10 mouse cellular contexts compared by ENCODE assay signal in genomic region chr15:102515791-102516190, GRCm38 (mm10). TPM values are rescaled to one million over a fixed set of nuclear protein-coding genes. Genes with fewer than 3 reads are reported as not detected.
DNase-seq lines count a peak whose midpoint lies in the region; ATAC-seq and TF ChIP-seq lines count a peak whose summit lies in the region.
"Had no signal": no experiment of that assay in that cellular context is flagged by ENCODE, and none has a peak within 500 bp of the region (broad histone marks: within the 10 kb centered on the region; RNA-seq: fewer than 3 reads in every experiment).

No protein-coding gene starts in this region.

- peaks cover 8% of the 10 kb centered on the region for H3K36me3 ChIP-seq in heart, embryonic 14.5 days (ENCODE audit: control insufficient read depth, insufficient read depth, low read length)
- peaks cover 7% of the 10 kb centered on the region; the same call in 1 of the 2 replicates for H3K36me3 ChIP-seq in embryonic facial prominence, embryonic 12.5 days
- H3K36me3 ChIP-seq in hindbrain, postnatal 0 days (ENCODE audit: insufficient read depth, low read length) = no peaks in the 10 kb centered on the region
- H3K36me3 ChIP-seq in midbrain, postnatal 0 days (ENCODE audit: insufficient read depth, low read length) = no peaks in the 10 kb centered on the region

- TF ChIP-seq CTCF in hindbrain, postnatal 0 days (IDR thresholded peaks at IDR 0.05; ENCODE audit: low read depth) = no peak
- TF ChIP-seq CTCF in midbrain, postnatal 0 days (IDR thresholded peaks at IDR 0.05) = no peak

- H3K27ac ChIP-seq in heart, embryonic 14.5 days (replicated peaks in 1 of 2; ENCODE audit: control insufficient read depth in 1 of 2, insufficient read depth in 1 of 2, low read depth in 2 of 2, low read length in 2 of 2) = no peak overlapping the region
- H3K27ac ChIP-seq in embryonic facial prominence, embryonic 12.5 days = peak overlapping the region; percentile 78
- H3K27ac ChIP-seq in hindbrain, postnatal 0 days = peak overlapping the region; percentile 99
- peak overlapping the region; percentile 99 for H3K27ac ChIP-seq in midbrain, postnatal 0 days (ENCODE audit: low read depth, low read length)

- no peak for DNase-seq in heart, postnatal 25 days (ENCODE audit: low spot score)
- no peak for DNase-seq in hindbrain, postnatal 0 days (ENCODE audit: low spot score)
- no peak for DNase-seq in midbrain, postnatal 0 days (ENCODE audit: low spot score)
- no peak for DNase-seq in adrenal gland, postnatal 4 days (ENCODE audit: low spot score in 2 of 2)
- DNase-seq in thymus, postnatal 25 days = no peak
- DNase-seq in left cerebral cortex, adult 9 months (ENCODE audit: low spot score in 2 of 2) = no peak
- DNase-seq: thymus, adult 2 months had no signal

- H3K27me3 ChIP-seq in heart, embryonic 14.5 days (ENCODE audit: control insufficient read depth, insufficient read depth, low read length) = no peaks in the 10 kb centered on the region
- no peaks in the 10 kb centered on the region for H3K27me3 ChIP-seq in embryonic facial prominence, embryonic 12.5 days
- no peaks in the 10 kb centered on the region for H3K27me3 ChIP-seq in hindbrain, postnatal 0 days (ENCODE audit: insufficient read depth, low read length)
- no peaks in the 10 kb centered on the region for H3K27me3 ChIP-seq in midbrain, postnatal 0 days (ENCODE audit: insufficient read depth, low read length)
- H3K27me3 ChIP-seq: Patski had no signal

- ATAC-seq in heart, embryonic 14.5 days (ENCODE audit: insufficient number of reproducible peaks, insufficient read depth, low FRiP score, low read depth) = no peak
- no peak for ATAC-seq in embryonic facial prominence, embryonic 12.5 days (ENCODE audit: insufficient number of reproducible peaks, insufficient read depth, low FRiP score, low TSS enrichment)
- ATAC-seq in hindbrain, postnatal 0 days = no peak
- ATAC-seq in midbrain, postnatal 0 days (ENCODE audit: low FRiP score) = no peak
- ATAC-seq: Patski had no signal

- peak overlapping the region; percentile 80; the same call in 1 of the 2 replicates for H3K9ac ChIP-seq in heart, embryonic 14.5 days (ENCODE audit: low read length)
- H3K9ac ChIP-seq in embryonic facial prominence, embryonic 12.5 days = peak overlapping the region; percentile 72
- H3K9ac ChIP-seq in hindbrain, postnatal 0 days (replicated peaks; ENCODE audit: low read length) = peak overlapping the region; percentile 79
- peak overlapping the region; percentile 86 for H3K9ac ChIP-seq in midbrain, postnatal 0 days (replicated peaks; ENCODE audit: low read length, poor library complexity, severe bottlenecking)

- WGBS in heart, embryonic 14.5 days = 55% methylated on average over 4 of the region's 4 CpGs
- 43% methylated on average over 4 of the region's 4 CpGs for WGBS in embryonic facial prominence, embryonic 12.5 days
- 36% methylated on average over 4 of the region's 4 CpGs for WGBS in hindbrain, postnatal 0 days
- WGBS in midbrain, postnatal 0 days = 42% methylated on average over 4 of the region's 4 CpGs

- no peaks in the 10 kb centered on the region for H3K9me3 ChIP-seq in heart, embryonic 14.5 days (ENCODE audit: control insufficient read depth, low read length)
- H3K9me3 ChIP-seq in embryonic facial prominence, embryonic 12.5 days = no peaks in the 10 kb centered on the region
- no peaks in the 10 kb centered on the region for H3K9me3 ChIP-seq in hindbrain, postnatal 0 days (ENCODE audit: low read length)
- no peaks in the 10 kb centered on the region for H3K9me3 ChIP-seq in midbrain, postnatal 0 days (ENCODE audit: low read length)

- H3K4me3 ChIP-seq in heart, embryonic 14.5 days (ENCODE audit: control insufficient read depth in 1 of 2, insufficient read depth in 1 of 2, low read depth in 1 of 2, low read length in 2 of 2) = peak overlapping the region; percentile 50 to 57; a peak in 3 of 4 replicates
- H3K4me3 ChIP-seq in embryonic facial prominence, embryonic 12.5 days = peak overlapping the region; percentile 53
- H3K4me3 ChIP-seq in hindbrain, postnatal 0 days (ENCODE audit: low read length) = peak overlapping the region; percentile 76
- H3K4me3 ChIP-seq in midbrain, postnatal 0 days (ENCODE audit: low read depth, low read length) = peak overlapping the region; percentile 66

- intact Hi-C loops in heart, postnatal 25 days (cut with DNase I) = no loop called here

- peaks cover 16 to 40% of the 10 kb centered on the region in 2 experiments for H3K4me1 ChIP-seq in heart, embryonic 14.5 days (ENCODE audit: control insufficient read depth in 2 of 2, insufficient read depth in 2 of 2, low read length in 2 of 2)
- peaks cover 46% of the 10 kb centered on the region for H3K4me1 ChIP-seq in embryonic facial prominence, embryonic 12.5 days
- H3K4me1 ChIP-seq in hindbrain, postnatal 0 days (ENCODE audit: insufficient read depth, low read length) = peaks cover 33% of the 10 kb centered on the region
- H3K4me1 ChIP-seq in midbrain, postnatal 0 days (ENCODE audit: insufficient read depth, low read length) = peaks cover 28% of the 10 kb centered on the region

- H3K4me2 ChIP-seq in heart, embryonic 14.5 days (ENCODE audit: low read length) = peak overlapping the region; percentile 98
- H3K4me2 ChIP-seq in embryonic facial prominence, embryonic 12.5 days (replicated peaks) = peak overlapping the region; percentile 86
- H3K4me2 ChIP-seq in hindbrain, postnatal 0 days (ENCODE audit: low read depth, low read length) = peak overlapping the region; percentile 95
- H3K4me2 ChIP-seq in midbrain, postnatal 0 days (ENCODE audit: low read depth, low read length, poor library complexity, severe bottlenecking) = peak overlapping the region; percentile 80

RNA-seq across cellular contexts. Expression of gene Map3k12, which starts 1.1 kb away (rescaled TPM):
- 10.4 and 10.7 TPM in 2 replicates for polyA plus RNA-seq in heart, embryonic 14.5 days (2014; fragmentation: Nextera tagmentation; extraction: Ambion mirVana)
- 1 to 10 TPM; 3.2 to 4.5 TPM for total RNA-seq in heart, postnatal 25 days (2021)
- 27.9 and 33.8 TPM in 2 replicates for polyA plus RNA-seq in embryonic facial prominence, embryonic 12.5 days (2016; fragmentation: Nextera tagmentation; extraction: Ambion mirVana)
- 68.2 and 86.1 TPM in 2 replicates for total RNA-seq in hindbrain, postnatal 0 days (2014; rRNA removed)
- 41.2 and 42.0 TPM in 2 replicates for polyA plus RNA-seq in hindbrain, postnatal 0 days (2015; fragmentation: Nextera tagmentation; extraction: Ambion mirVana)
- 73.3 and 82.1 TPM in 2 replicates for total RNA-seq in midbrain, postnatal 0 days (2014; rRNA removed)
- 49.7 and 50.1 TPM in 2 replicates for polyA plus RNA-seq in midbrain, postnatal 0 days (2015; fragmentation: Nextera tagmentation; extraction: Ambion mirVana)
- 10 to 100 TPM; 13.2 to 13.4 TPM for total RNA-seq in adrenal gland, postnatal 4 days (2021)

RNA-seq across cellular contexts. Expression of gene Tarbp2, which starts 2.2 kb away (rescaled TPM):
- polyA plus RNA-seq in heart, embryonic 14.5 days (2014; fragmentation: Nextera tagmentation; extraction: Ambion mirVana) = 81.7 and 83.8 TPM in 2 replicates
- 10 to 100 TPM; 46.6 to 47.6 TPM for total RNA-seq in heart, postnatal 25 days (2021)
- 114 and 119 TPM in 2 replicates for polyA plus RNA-seq in embryonic facial prominence, embryonic 12.5 days (2016; fragmentation: Nextera tagmentation; extraction: Ambion mirVana)
- 69.9 and 91.1 TPM in 2 replicates for total RNA-seq in hindbrain, postnatal 0 days (2014; rRNA removed)
- polyA plus RNA-seq in hindbrain, postnatal 0 days (2015; fragmentation: Nextera tagmentation; extraction: Ambion mirVana) = 97.2 and 99.5 TPM in 2 replicates
- 78.4 and 96.9 TPM in 2 replicates for total RNA-seq in midbrain, postnatal 0 days (2014; rRNA removed)
- polyA plus RNA-seq in midbrain, postnatal 0 days (2015; fragmentation: Nextera tagmentation; extraction: Ambion mirVana) = 107 and 116 TPM in 2 replicates
- total RNA-seq in adrenal gland, postnatal 4 days (2021) = 10 to 100 TPM; 52.8 to 53.2 TPM

RNA-seq across cellular contexts. Expression of gene Npff, which starts 9.0 kb away (rescaled TPM):
- 1.4 and 2.1 TPM in 2 replicates for polyA plus RNA-seq in heart, embryonic 14.5 days (2014; fragmentation: Nextera tagmentation; extraction: Ambion mirVana)
- 1 to 10 TPM; 2.5 to 2.8 TPM for total RNA-seq in heart, postnatal 25 days (2021)
- 3.0 and 3.7 TPM in 2 replicates for polyA plus RNA-seq in embryonic facial prominence, embryonic 12.5 days (2016; fragmentation: Nextera tagmentation; extraction: Ambion mirVana)
- total RNA-seq in hindbrain, postnatal 0 days (2014; rRNA removed) = 4.6 and 13.9 TPM in 2 replicates
- polyA plus RNA-seq in hindbrain, postnatal 0 days (2015; fragmentation: Nextera tagmentation; extraction: Ambion mirVana) = 3.1 and 5.4 TPM in 2 replicates
- 2.6 and 2.7 TPM in 2 replicates for total RNA-seq in midbrain, postnatal 0 days (2014; rRNA removed)
- 0.99 and 1.3 TPM in 2 replicates for polyA plus RNA-seq in midbrain, postnatal 0 days (2015; fragmentation: Nextera tagmentation; extraction: Ambion mirVana)
- total RNA-seq in adrenal gland, postnatal 4 days (2021) = 1 to 10 TPM; 5.9 to 8.6 TPM

RNA-seq across cellular contexts. Expression of gene Gm10337, which starts 12.3 kb away (rescaled TPM):
- 4.2 TPM in 1 of 2 replicates, not detected in the other for polyA plus RNA-seq in heart, embryonic 14.5 days (2014; fragmentation: Nextera tagmentation; extraction: Ambion mirVana)
- total RNA-seq in heart, postnatal 25 days (2021) = not detected
- polyA plus RNA-seq in embryonic facial prominence, embryonic 12.5 days (2016; fragmentation: Nextera tagmentation; extraction: Ambion mirVana) = not detected in 2 replicates
- total RNA-seq in hindbrain, postnatal 0 days (2014; rRNA removed) = not detected in 2 replicates
- 2.7 and 7.3 TPM in 2 replicates for polyA plus RNA-seq in hindbrain, postnatal 0 days (2015; fragmentation: Nextera tagmentation; extraction: Ambion mirVana)
- not detected in 2 replicates for total RNA-seq in midbrain, postnatal 0 days (2014; rRNA removed)
- 15.9 and 18.2 TPM in 2 replicates for polyA plus RNA-seq in midbrain, postnatal 0 days (2015; fragmentation: Nextera tagmentation; extraction: Ambion mirVana)
- 1 to 10 TPM in 1 of 2 experiments, not detected in 1; 4.3 TPM for total RNA-seq in adrenal gland, postnatal 4 days (2021)
- polyA plus RNA-seq: thymus, adult 2 months had no signal

RNA-seq across cellular contexts. Expression of gene Pcbp2, which starts 45.5 kb away (rescaled TPM):
- polyA plus RNA-seq in heart, embryonic 14.5 days (2014; fragmentation: Nextera tagmentation; extraction: Ambion mirVana) = 184 and 194 TPM in 2 replicates
- 100 to 1,000 TPM; 458 to 504 TPM for total RNA-seq in heart, postnatal 25 days (2021)
- 228 and 230 TPM in 2 replicates for polyA plus RNA-seq in embryonic facial prominence, embryonic 12.5 days (2016; fragmentation: Nextera tagmentation; extraction: Ambion mirVana)
- 151 and 157 TPM in 2 replicates for total RNA-seq in hindbrain, postnatal 0 days (2014; rRNA removed)
- 104 TPM in 2 replicates for polyA plus RNA-seq in hindbrain, postnatal 0 days (2015; fragmentation: Nextera tagmentation; extraction: Ambion mirVana)
- total RNA-seq in midbrain, postnatal 0 days (2014; rRNA removed) = 150 and 181 TPM in 2 replicates
- 90.3 and 103 TPM in 2 replicates for polyA plus RNA-seq in midbrain, postnatal 0 days (2015; fragmentation: Nextera tagmentation; extraction: Ambion mirVana)
- 100 to 1,000 TPM; 925 to 956 TPM for total RNA-seq in adrenal gland, postnatal 4 days (2021)

Comparison
In these comparisons a context has a peak if more than half of its experiments do, and no peak if none do; other contexts are left out.
1. H3K27ac ChIP-seq: peak in embryonic facial prominence, embryonic 12.5 days (single experiment), hindbrain, postnatal 0 days (single experiment) and midbrain, postnatal 0 days (single experiment); none in heart, embryonic 14.5 days (0 of 2).
2. Peak in every context shown above with its lines, with median percentiles within 50 percentile points of each other: H3K4me2 ChIP-seq, H3K4me3 ChIP-seq and H3K9ac ChIP-seq.